Mouse (Mus musculus) myocyte (in vitro differentiated cells): ENCODE results near the gene Fam221b. TPM values are rescaled to one million over a fixed set of nuclear protein-coding genes. Genes with fewer than 3 reads are reported as not detected.

ENCODE experiments used
- H3K27me3 ChIP-seq: one replicate; pipeline ENCODE4 v1.6.1; 2011; ENCODE audit not compliant: control insufficient read depth, insufficient read depth, insufficient read length
- H3K36me3 ChIP-seq: one replicate; pipeline ENCODE4 v1.6.1; 2011; ENCODE audit not compliant: control insufficient read depth, insufficient read depth
- H3K4me2 ChIP-seq: one replicate; pipeline ENCODE4 v1.6.1; 2011; ENCODE audit warnings: low read depth, control low read depth
- H3K4me3 ChIP-seq: one replicate; pipeline ENCODE4 v1.5.1; 2011; ENCODE audit warnings: mild to moderate bottlenecking, control low read depth, moderate library complexity
- H3K79me2 ChIP-seq: one replicate; pipeline ENCODE4 v1.6.1; 2011; ENCODE audit not compliant: control insufficient read depth, insufficient read depth
- H3ac ChIP-seq: one replicate; pipeline ENCODE4 v1.6.1; 2011; ENCODE audit not compliant: control insufficient read depth, insufficient read length
- CEBPB ChIP-seq: IDR thresholded peaks from 2 replicates; pipeline ENCODE4 v1.6.1; 2011; ENCODE audit warnings: mild to moderate bottlenecking, moderate library complexity; ENCODE audit not compliant: poor library complexity, insufficient read depth, severe bottlenecking
- E2F4 ChIP-seq: IDR thresholded peaks from one replicate; pipeline ENCODE4 v1.6.1; 2011; ENCODE audit warnings: mild to moderate bottlenecking, control low read depth, moderate library complexity; ENCODE audit not compliant: insufficient read depth
- MAX ChIP-seq: IDR thresholded peaks from one replicate; pipeline ENCODE4 v1.6.1; 2011; ENCODE audit warnings: low read depth, mild to moderate bottlenecking, control low read depth
- MYOD1 ChIP-seq, 3 experiments: IDR thresholded peaks; one replicate each; pipeline ENCODE4 v1.6.1; 2011; ENCODE audit warnings: control low read depth in 2 of 3, low read depth in 2 of 3, mild to moderate bottlenecking in 2 of 3, moderate library complexity in 1 of 3; ENCODE audit not compliant: insufficient read length in 2 of 3, control insufficient read depth in 1 of 3
- MYOG ChIP-seq, 3 experiments: IDR thresholded peaks; one replicate each; pipeline ENCODE4 v1.6.1; 2011; ENCODE audit warnings: control low read depth in 2 of 3, low read depth in 2 of 3, mild to moderate bottlenecking in 2 of 3; ENCODE audit not compliant: insufficient read length in 2 of 3, control insufficient read depth in 1 of 3, insufficient read depth in 1 of 3
- POLR2A ChIP-seq: IDR thresholded peaks from one replicate; pipeline ENCODE4 v1.6.1; 2011; ENCODE audit warnings: low read depth, mild to moderate bottlenecking, control low read depth, moderate library complexity; ENCODE audit not compliant: insufficient read length
- POLR2AphosphoS2 ChIP-seq: IDR thresholded peaks from one replicate; pipeline ENCODE4 v1.6.1; 2011; ENCODE audit warnings: low read depth, control low read depth; ENCODE audit not compliant: insufficient read length
- REST ChIP-seq: IDR thresholded peaks from one replicate; pipeline ENCODE4 v1.6.1; 2011; ENCODE audit warnings: mild to moderate bottlenecking, control low read depth, moderate library complexity; ENCODE audit not compliant: insufficient read depth, insufficient read length
- SRF ChIP-seq: IDR thresholded peaks from one replicate; pipeline ENCODE4 v1.6.1; 2011; ENCODE audit warnings: low read depth; ENCODE audit not compliant: control insufficient read depth, insufficient read length
- TCF12 ChIP-seq: IDR thresholded peaks from one replicate; pipeline ENCODE4 v1.6.1; 2011; ENCODE audit warnings: mild to moderate bottlenecking, control low read depth; ENCODE audit not compliant: poor library complexity, insufficient read depth, severe bottlenecking
- TCF3 ChIP-seq: IDR thresholded peaks from one replicate; pipeline ENCODE4 v1.6.1; 2011; ENCODE audit warnings: low read depth, control low read depth; ENCODE audit not compliant: insufficient read length
- USF1 ChIP-seq: IDR thresholded peaks from one replicate; pipeline ENCODE4 v1.6.1; 2011; ENCODE audit warnings: low read depth, mild to moderate bottlenecking, control low read depth, moderate library complexity
- polyA plus RNA-seq: library from polyadenylated mRNA; unstranded; fragments of >200 nt; fragmentation: generic; extraction: Trizol; gene quantifications from one replicate; pipeline ENCODE4 v1.2.1, GENCODE M21; 2012; ENCODE audit warnings: missing spikeins

The Fam221b gene
- polyA plus RNA-seq, 1 experiment: 3.4 TPM

DNA sequence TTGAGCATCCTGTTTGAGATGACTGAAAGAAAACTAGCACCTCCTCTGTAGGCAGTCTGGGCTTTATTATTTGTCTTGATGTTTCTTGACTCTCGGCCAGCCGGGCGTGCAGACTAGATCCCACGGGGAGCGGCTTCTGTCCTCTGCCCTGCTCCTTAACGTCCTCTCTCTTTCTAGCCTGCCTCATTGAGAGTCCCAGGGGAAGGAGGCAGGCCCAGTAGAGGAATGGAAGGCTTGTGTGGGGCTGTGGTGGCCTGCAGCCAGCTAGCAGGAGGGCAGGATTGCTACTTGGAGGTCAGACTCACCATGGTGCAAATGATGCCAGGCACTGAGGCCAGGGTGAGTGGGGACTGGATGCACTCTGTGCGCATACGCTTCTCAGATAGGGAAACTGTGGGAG, 34.9 kb upstream of the Fam221b start:
- no peak overlapping the region for H3K4me3 ChIP-seq
- H3ac ChIP-seq: no peak overlapping the region
- no peaks in the 10 kb centered on the region for H3K79me2 ChIP-seq
- H3K27me3 ChIP-seq: peaks cover 67% of the 10 kb centered on the region
- TF ChIP-seq POLR2A (no peak), MAX (no peak), SRF (no peak), CEBPB (no peak), MYOD1 (IDR thresholded peaks at IDR 0.05; ENCODE audit: control insufficient read depth in 1 of 3, insufficient read length in 2 of 3, low read depth in 2 of 3) (no peak), TCF3 (no peak), E2F4 (no peak), USF1 (no peak), REST (no peak), MYOG (IDR thresholded peaks at IDR 0.05; ENCODE audit: control insufficient read depth in 1 of 3, insufficient read depth in 1 of 3, insufficient read length in 2 of 3, low read depth in 2 of 3) (no peak), POLR2AphosphoS2 (no peak), TCF12 (no peak)
- no peak overlapping the region for H3K4me2 ChIP-seq
- no peaks in the 10 kb centered on the region for H3K36me3 ChIP-seq

- Histone ChIP-seq H3ac (no peak overlapping the region), H3K79me2 (no peaks in the 10 kb centered on the region), H3K4me3 (no peak overlapping the region), H3K4me2 (no peak overlapping the region), H3K27me3 (peaks cover 63% of the 10 kb centered on the region), H3K36me3 (no peaks in the 10 kb centered on the region)
- no peak for TF ChIP-seq POLR2A
Measured at GRCm38 (mm10) chr4:43703439-43703838, 34.5 kb upstream of the Fam221b start.

- TF ChIP-seq TCF12: no peak
- no peak for TF ChIP-seq E2F4
- no peak for TF ChIP-seq TCF3
- TF ChIP-seq MYOD1 (IDR thresholded peaks at IDR 0.05; ENCODE audit: control insufficient read depth in 1 of 3, insufficient read length in 2 of 3, low read depth in 2 of 3): no peak
- TF ChIP-seq CEBPB: no peak
- TF ChIP-seq MAX: no peak
- no peak for TF ChIP-seq POLR2A
- no peak for TF ChIP-seq REST
- no peak for TF ChIP-seq USF1
- TF ChIP-seq MYOG (IDR thresholded peaks at IDR 0.05; ENCODE audit: control insufficient read depth in 1 of 3, insufficient read depth in 1 of 3, insufficient read length in 2 of 3, low read depth in 2 of 3): no peak
- no peak for TF ChIP-seq POLR2AphosphoS2
- TF ChIP-seq SRF: no peak
- no peaks in the 10 kb centered on the region for H3K36me3 ChIP-seq
Measured at GRCm38 (mm10) chr4:43700707-43701106, 31.8 kb upstream of the Fam221b start, which contains the start of gene Olfr70. Gene Olfr70, minus strand, starts transcription at chr4:43700807.

DNA sequence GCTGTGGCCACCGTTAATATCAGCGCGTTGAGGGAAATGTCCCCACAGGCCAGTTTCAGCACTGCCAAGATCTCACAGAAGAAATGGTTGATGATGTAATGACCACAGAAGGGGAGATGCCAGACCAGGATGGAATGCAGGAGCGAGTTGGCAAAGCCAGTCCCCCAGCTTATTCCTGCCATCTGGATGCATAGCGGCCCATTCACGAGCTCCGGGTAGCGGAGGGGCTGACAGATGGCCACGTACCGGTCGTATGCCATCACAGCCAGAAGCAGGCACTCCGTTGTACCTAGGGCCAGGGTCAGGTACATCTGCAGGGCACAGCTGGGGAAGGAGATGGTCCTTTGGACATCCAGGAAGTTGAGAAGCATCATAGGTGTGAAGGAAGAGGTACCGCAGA, 27.6 kb upstream of the Fam221b start:
- Histone ChIP-seq H3K27me3 (peaks cover 8% of the 10 kb centered on the region), H3ac (no peak overlapping the region), H3K79me2 (no peaks in the 10 kb centered on the region), H3K36me3 (no peaks in the 10 kb centered on the region), H3K4me2 (no peak overlapping the region), H3K4me3 (no peak overlapping the region)
- no peak for TF ChIP-seq CEBPB
- no peak for TF ChIP-seq POLR2AphosphoS2
- TF ChIP-seq MYOG (IDR thresholded peaks at IDR 0.05; ENCODE audit: control insufficient read depth in 1 of 3, insufficient read depth in 1 of 3, insufficient read length in 2 of 3, low read depth in 2 of 3): peak in 1 of 3 experiments; percentile 23
- TF ChIP-seq POLR2A: no peak
- no peak for TF ChIP-seq MAX
- TF ChIP-seq MYOD1 (IDR thresholded peaks at IDR 0.05; ENCODE audit: control insufficient read depth in 1 of 3, insufficient read length in 2 of 3, low read depth in 2 of 3): peak in 1 of 3 experiments; percentile 43
- TF ChIP-seq TCF12: no peak
- TF ChIP-seq TCF3: no peak
- no peak for TF ChIP-seq REST

More at GRCm38 (mm10) chr4:43700707-43701106, 31.8 kb upstream of the Fam221b start, which contains the start of gene Olfr70:
- Histone ChIP-seq H3K4me2 (no peak within 1 kb of the TSS), H3K79me2 (no peaks in the 10 kb centered on the region), H3ac (no peak within 1 kb of the TSS), H3K4me3 (no peak within 1 kb of the TSS), H3K27me3 (peaks cover 37% of the 10 kb centered on the region)

- Histone ChIP-seq H3K27me3 (peaks cover 6% of the 10 kb centered on the region), H3ac (no peak overlapping the region), H3K36me3 (no peaks in the 10 kb centered on the region), H3K4me2 (no peak overlapping the region), H3K79me2 (no peaks in the 10 kb centered on the region), H3K4me3 (no peak overlapping the region)
- TF ChIP-seq TCF12 (no peak), MYOG (IDR thresholded peaks at IDR 0.05; ENCODE audit: control insufficient read depth in 1 of 3, insufficient read depth in 1 of 3, insufficient read length in 2 of 3, low read depth in 2 of 3) (no peak), CEBPB (no peak), REST (no peak), TCF3 (no peak), POLR2A (no peak), MAX (no peak), SRF (no peak), MYOD1 (IDR thresholded peaks at IDR 0.05; ENCODE audit: control insufficient read depth in 1 of 3, insufficient read length in 2 of 3, low read depth in 2 of 3) (no peak), POLR2AphosphoS2 (no peak), USF1 (no peak), E2F4 (no peak)
Measured at GRCm38 (mm10) chr4:43695249-43695671, 26.3 kb upstream of the Fam221b start.
